Mouse (Mus musculus) olfactory bulb, adult 2 months (tissue): Measurements from ENCODE around the gene Bace2. TPM values are rescaled to one million over a fixed set of nuclear protein-coding genes. Genes with fewer than 3 reads are reported as not detected.

ENCODE experiments used
- H3K27ac ChIP-seq: fragments of 200-500 bp; 2 replicates; pipeline ENCODE4 v1.5.1; 2012; ENCODE audit warnings: low read depth, low read length; ENCODE audit not compliant: insufficient read depth
- H3K4me1 ChIP-seq: fragments of 200-500 bp; 2 replicates; pipeline ENCODE4 v1.6.1; 2012; ENCODE audit warnings: low read length; ENCODE audit not compliant: control insufficient read depth, insufficient read depth
- H3K4me3 ChIP-seq: fragments of 200-500 bp; 2 replicates; pipeline ENCODE4 v1.5.1; 2012; ENCODE audit warnings: mild to moderate bottlenecking, low read depth, low read length, moderate library complexity; ENCODE audit not compliant: insufficient read depth
- CTCF ChIP-seq: fragments of 200-500 bp; IDR thresholded peaks from 2 replicates; pipeline ENCODE4 v1.5.1; 2012; ENCODE audit warnings: low read depth, mild to moderate bottlenecking, low read length, moderate library complexity; ENCODE audit not compliant: insufficient read depth
- POLR2A ChIP-seq: fragments of 200-500 bp; IDR thresholded peaks from 2 replicates; pipeline ENCODE4 v1.6.1; 2012; ENCODE audit warnings: mild to moderate bottlenecking, low read depth, low read length, moderate library complexity; ENCODE audit not compliant: insufficient read depth
- WGBS: fragments of 180-500 bp; shearing (Covaris S2); methylation state at CpG from one replicate; pipeline ENCODE4 v1.1.7; 2018; 5-methylcytosine and 5-hydroxymethylcytosine counted together
- polyA plus RNA-seq: library from polyadenylated mRNA; stranded (reverse); fragments of >200 nt; gene quantifications from 2 replicates; pipeline ENCODE4 v1.2.4, GENCODE M21; 2012; ENCODE audit warnings: low replicate concordance; ENCODE audit not compliant: missing spikeins, insufficient read depth, insufficient read length

Gene Bace2
- polyA plus RNA-seq, 1 experiment, result not detected

GRCm38 (mm10) chr16:97447386-97447785 lies 90.8 kb downstream of the Bace2 start:
- no peaks in the 10 kb centered on the region for H3K4me1 ChIP-seq
- no peak overlapping the region for H3K27ac ChIP-seq
- no peak overlapping the region for H3K4me3 ChIP-seq
- no peak for TF ChIP-seq POLR2A
- TF ChIP-seq CTCF, result no peak

GRCm38 (mm10) chr16:97459831-97460230 lies 103.3 kb downstream of the Bace2 start:
- H3K4me3 ChIP-seq, result no peak overlapping the region
- TF ChIP-seq POLR2A (no peak), CTCF (no peak)
- WGBS, result 97% methylated on average over 1 of the region's 1 CpGs
- H3K4me1 ChIP-seq, result peaks cover 19% of the 10 kb centered on the region
- no peak overlapping the region for H3K27ac ChIP-seq

- WGBS, result 72% methylated on average over 2 of the region's 2 CpGs
- Histone ChIP-seq H3K27ac (no peak overlapping the region), H3K4me3 (no peak overlapping the region), H3K4me1 (peaks cover 19% of the 10 kb centered on the region)
- no peak for TF ChIP-seq POLR2A
- TF ChIP-seq CTCF, result no peak
These were observed 104.7 kb downstream of the Bace2 start for GRCm38 (mm10) chr16:97461271-97461670.

- no peak within 1 kb of the TSS; the same call in 1 of the 2 replicates for H3K27ac ChIP-seq
- no peak within 1 kb of the TSS for H3K4me3 ChIP-seq
- 17% methylated on average over 4 of the region's 4 CpGs for WGBS
- TF ChIP-seq CTCF (no peak), POLR2A (no peak)
- H3K4me1 ChIP-seq, result peaks cover 19% of the 10 kb centered on the region
These were observed 106.1 kb downstream of the Bace2 start, which contains the start of gene Mx1 for GRCm38 (mm10) chr16:97462481-97463181. TSS of gene Mx1 (minus strand) at chr16:97462907.

GRCm38 (mm10) chr16:97466182-97466957 lies 109.8 kb downstream of the Bace2 start:
- Histone ChIP-seq H3K27ac (no peak overlapping the region), H3K4me3 (no peak overlapping the region), H3K4me1 (peaks cover 18% of the 10 kb centered on the region)
- TF ChIP-seq POLR2A (no peak), CTCF (no peak)
- WGBS, result 70% methylated on average over 4 of the region's 4 CpGs

- TF ChIP-seq CTCF (no peak), POLR2A (no peak)
- Histone ChIP-seq H3K4me1 (peaks cover 9% of the 10 kb centered on the region), H3K27ac (no peak overlapping the region), H3K4me3 (no peak overlapping the region)
- WGBS, result 82% methylated on average over 3 of the region's 3 CpGs
These were observed 110.9 kb downstream of the Bace2 start for GRCm38 (mm10) chr16:97467472-97467871.

GRCm38 (mm10) chr16:97467993-97468791 lies 111.7 kb downstream of the Bace2 start:
- H3K27ac ChIP-seq, result no peak overlapping the region
- WGBS, result 94% methylated on average over 4 of the region's 4 CpGs
- TF ChIP-seq CTCF, result no peak
- H3K4me1 ChIP-seq, result peaks cover 3% of the 10 kb centered on the region
- no peak overlapping the region for H3K4me3 ChIP-seq

GRCm38 (mm10) chr16:97474671-97475070 lies 118.1 kb downstream of the Bace2 start:
- Histone ChIP-seq H3K4me3 (no peak overlapping the region), H3K4me1 (no peaks in the 10 kb centered on the region), H3K27ac (no peak overlapping the region)
- 88% methylated on average over 2 of the region's 2 CpGs for WGBS
- TF ChIP-seq POLR2A (no peak), CTCF (no peak)
